Mouse (Mus musculus) spleen, postnatal 14 days (tissue): ENCODE data around the gene Theg.

Source experiments
- DNase-seq, 2 experiments: peaks; one replicate each; pipeline ENCODE4 v3.0.0; 2021 to 2022; ENCODE audit warnings: low spot score in 2 of 2

Theg gene

DNA sequence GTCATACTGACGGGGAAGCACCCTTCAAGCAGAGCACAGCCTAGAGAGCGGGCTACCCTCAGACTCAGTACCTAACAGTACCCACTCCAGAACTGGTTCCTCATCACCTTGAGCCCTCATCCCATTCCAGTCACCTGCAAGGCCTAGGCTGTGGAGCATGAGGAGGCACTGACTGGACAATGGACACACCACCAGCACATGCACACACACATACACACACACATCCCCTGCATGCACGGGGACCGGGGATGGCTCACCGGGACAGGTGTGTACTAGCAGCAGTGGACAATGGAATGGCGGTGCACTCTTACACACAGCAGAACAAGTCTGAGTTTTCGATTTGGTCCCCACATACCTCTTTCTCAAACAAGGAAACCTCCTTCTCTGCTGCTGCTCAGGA lies 49.9 kb downstream of the Theg start:
- no peak for DNase-seq

DNA sequence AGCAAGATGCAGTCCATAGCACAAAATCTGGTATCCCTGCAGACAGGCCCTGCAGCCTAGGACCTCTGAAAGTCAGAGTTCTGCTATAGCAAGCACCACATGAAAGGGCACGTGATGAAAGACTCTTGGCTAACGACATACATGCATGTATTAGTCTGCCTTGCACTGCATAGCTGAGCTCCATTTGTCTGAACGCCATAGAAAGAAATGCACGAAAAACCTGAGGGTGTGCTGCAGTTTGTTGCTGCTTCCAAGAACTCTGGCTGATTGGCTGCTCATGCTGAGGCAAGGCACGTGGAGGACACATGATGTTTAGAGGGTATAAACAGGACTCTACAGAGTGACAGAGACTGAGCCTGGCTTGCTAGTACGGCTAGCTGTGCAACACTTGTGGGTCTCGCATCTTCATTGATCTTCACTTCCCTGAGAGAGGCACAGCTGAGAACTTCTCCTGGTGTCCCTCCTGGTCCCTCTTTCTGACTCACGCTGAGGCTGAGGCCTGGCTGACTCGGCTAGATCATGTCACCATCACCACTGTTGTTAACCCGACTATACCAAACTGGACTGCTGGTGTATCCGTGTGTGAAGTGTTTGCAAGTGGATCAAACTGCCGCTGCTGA lies 50.6 kb downstream of the Theg start:
- DNase-seq, result no peak

DNA sequence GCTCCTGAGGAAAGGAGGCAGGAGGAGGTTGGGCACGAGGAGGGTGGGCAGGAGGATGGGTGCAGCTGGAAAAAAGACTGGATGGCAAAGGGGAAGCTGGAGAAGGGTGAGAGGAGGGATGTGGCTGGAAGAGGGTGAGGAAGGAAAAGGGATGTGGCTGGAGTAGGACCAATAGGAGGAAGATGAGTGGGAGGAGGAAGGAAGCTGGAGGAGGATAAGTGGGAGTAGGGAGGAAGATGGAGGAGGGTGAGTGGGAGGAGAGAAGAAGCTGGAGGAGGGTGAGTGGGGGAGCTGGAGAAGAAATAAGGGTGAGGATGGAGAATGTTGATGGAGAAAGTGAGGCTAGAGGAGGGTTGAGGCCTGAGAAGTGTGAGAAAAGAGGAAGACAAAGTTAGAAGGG lies 51.7 kb downstream of the Theg start:
- DNase-seq, result no peak

DNA sequence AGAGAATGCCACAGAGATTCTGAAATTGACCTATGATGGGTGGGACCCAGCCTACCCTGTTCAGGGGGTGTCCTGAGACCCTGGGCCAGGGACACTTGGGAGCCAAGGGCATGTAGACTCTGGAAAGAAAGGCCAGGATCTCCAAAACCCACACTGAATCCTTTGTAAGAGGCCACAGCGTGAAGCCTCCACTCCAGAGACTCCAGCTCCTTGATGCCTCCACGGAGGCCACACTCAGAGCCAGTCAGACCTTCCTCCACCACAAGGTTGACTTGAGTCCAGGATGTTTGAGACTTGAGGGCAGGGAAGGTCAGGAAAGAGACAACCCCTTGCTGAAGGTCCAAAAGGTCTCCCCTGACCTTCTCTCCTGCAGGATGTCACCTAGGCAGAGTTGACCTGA lies 52.7 kb downstream of the Theg start:
- DNase-seq, result no peak

DNA sequence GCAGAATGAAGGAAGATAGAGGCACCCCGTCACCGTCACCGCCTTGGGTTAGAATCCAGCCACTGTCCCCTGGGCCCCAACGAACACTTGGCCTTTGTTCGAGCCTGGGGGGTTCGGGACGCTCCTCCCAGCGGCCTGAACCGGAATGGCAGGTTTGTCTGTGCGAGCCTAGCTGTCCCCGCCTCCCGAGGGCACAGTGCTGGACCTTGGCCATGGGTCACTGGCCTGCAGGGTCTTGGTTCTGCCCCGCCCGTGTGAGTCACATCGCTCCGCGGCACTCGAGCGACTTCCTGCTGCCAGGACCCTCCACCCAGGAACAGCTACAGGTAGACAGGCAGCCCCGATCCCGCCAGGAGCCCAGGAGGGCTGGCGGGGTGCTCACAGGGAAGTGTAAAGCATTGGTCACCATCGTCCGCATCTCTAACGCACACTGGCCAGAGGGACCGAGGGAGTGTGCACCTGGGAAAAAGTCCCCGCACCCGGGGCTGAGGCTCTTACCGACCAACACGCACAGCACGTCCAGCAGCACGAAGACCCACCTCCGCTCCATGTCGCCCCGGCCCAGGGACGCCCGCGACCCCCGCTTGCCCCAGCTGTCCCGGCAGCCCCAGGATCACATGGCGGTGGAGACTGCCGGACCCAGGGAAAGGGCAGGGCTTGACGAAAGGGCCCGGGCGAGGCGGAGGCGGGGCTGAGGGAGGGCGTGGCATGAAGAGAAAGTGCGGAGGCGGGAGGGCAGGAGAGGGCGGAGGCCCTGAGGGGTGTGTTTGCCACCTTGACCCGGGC lies 53.8 kb downstream of the Theg start, which contains the start of gene Plpp2:
TSS of gene Plpp2 (minus strand) at position 671 of the 786 bp plus-strand sequence.
- peak; percentile 57 to 59 for DNase-seq

- DNase-seq, result no peak
Observed at GRCm38 (mm10) chr10:79532678-79533077, 54.5 kb downstream of the Theg start.

DNA sequence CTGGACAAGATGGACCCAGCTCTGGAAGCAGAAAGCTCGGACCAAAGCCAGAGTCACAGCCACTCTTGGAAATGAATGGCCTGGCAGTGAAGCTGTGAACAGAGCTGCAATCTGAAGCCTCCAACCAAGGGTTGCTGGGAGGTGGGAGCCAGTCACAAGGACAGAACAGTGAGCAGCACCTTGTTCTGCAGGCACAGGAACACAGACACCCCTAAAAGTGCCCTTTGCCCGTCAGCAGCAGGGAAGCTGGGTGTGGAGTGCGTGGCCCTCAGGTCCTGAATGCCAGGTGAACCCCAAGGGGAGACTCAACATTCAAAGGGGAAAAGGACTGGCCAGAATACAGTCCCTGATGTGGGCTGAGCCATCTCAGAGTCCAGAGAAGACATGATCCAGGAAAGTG lies 55.5 kb downstream of the Theg start:
- no peak for DNase-seq

GRCm38 (mm10) chr10:79530721-79531120 lies 56.4 kb downstream of the Theg start:
- no peak for DNase-seq

DNA sequence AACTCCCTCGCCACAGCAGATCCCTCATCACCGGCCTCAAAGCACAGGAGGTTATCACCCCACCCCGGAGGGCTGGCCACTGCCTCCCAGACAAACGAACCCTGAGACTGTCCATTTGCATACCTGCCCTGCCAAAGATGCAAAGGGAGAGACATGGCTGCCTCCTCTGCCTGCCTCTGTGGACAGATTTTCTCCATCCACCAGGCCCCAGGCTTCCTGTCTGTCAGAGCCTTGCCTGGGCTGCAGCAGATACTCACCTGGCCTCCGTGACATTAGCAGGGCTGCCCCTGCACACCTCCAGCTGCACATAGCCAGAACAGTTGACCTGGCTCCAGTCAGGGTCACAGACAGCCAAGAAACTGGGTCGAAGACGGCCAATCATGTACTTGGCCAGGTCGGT lies 56.9 kb downstream of the Theg start:
- no peak for DNase-seq

GRCm38 (mm10) chr10:79528081-79528480 lies 59.0 kb downstream of the Theg start:
- DNase-seq, result no peak

GRCm38 (mm10) chr10:79527453-79527845 lies 59.7 kb downstream of the Theg start:
- DNase-seq, result no peak

DNA sequence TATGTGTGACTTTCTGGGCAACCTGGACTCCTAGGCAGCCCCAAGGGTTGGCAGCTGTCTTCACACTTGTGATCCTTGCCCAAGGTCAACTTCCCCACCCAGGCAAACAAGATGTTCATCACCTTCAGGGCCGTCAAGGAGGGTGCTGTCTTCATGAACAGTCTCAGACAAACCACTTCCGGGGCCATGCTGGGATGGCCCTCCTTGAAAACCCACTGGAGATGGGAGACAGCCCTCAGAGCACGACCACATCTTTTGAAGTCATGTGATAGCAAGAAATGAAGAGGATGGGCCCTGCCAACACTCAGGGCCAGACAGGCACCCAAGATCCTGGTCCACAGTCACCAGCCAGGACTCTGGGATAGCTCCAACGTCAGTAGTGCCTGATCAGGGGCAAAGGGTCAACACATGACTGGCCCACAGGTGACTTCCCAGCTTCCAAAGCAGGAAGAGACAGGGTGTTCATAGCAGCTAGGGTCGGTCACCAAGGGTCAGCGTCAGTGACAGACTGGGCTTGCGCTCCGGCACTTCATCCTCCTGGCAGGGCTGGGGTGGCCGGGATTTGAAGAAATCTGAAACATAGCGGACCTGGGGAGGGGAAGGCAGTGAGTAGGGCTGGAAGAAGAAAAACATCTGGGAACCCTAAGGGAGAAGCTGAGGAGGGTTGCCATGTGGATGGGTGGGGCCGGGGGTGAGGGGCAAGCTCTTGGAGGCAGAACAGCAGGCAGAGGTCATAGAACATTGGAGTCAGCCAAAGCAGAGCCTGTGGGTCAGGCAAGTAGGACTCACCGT lies 60.3 kb downstream of the Theg start:
- DNase-seq, result no peak
